Mouse (Mus musculus) megakaryocyte, embryonic 14.5 days (primary cell): ENCODE measurements at regions not wholly inside any gene's neighbourhood (a gene's known extent, or its start where the extent isn't known, plus 50 kb on each side); places are given as distances from the start of the nearest gene placed in this dataset.

Experiments used
- FLI1 ChIP-seq: IDR thresholded peaks from 2 replicates; pipeline ENCODE4 v1.6.1; 2012; ENCODE audit warnings: low read length, inconsistent platforms, mixed read lengths
- GATA1 ChIP-seq: IDR thresholded peaks from 3 replicates; pipeline ENCODE4 v1.6.1; 2012; ENCODE audit warnings: mixed read lengths, low read length, inconsistent platforms, borderline replicate concordance

GRCm38 (mm10) chr12:118698110-118698509, 148.0 kb upstream of the Sp8 start:
- TF ChIP-seq GATA1 (no peak), FLI1 (no peak)
